Mouse (Mus musculus): ENCODE data around the gene Olfr325. TPM values are rescaled to one million over a fixed set of nuclear protein-coding genes. Genes with fewer than 3 reads are reported as not detected.
"Not testable (repeated sequence)": the region's sequence is repeated elsewhere in the genome, so short reads cannot be mapped to it uniquely, and the experiment has no call there.

The Olfr325 gene
- not detected for total RNA-seq (2021)
- long read RNA-seq, experiment 1, result 0 reads
- long read RNA-seq, experiment 2, result 0 reads

DNA sequence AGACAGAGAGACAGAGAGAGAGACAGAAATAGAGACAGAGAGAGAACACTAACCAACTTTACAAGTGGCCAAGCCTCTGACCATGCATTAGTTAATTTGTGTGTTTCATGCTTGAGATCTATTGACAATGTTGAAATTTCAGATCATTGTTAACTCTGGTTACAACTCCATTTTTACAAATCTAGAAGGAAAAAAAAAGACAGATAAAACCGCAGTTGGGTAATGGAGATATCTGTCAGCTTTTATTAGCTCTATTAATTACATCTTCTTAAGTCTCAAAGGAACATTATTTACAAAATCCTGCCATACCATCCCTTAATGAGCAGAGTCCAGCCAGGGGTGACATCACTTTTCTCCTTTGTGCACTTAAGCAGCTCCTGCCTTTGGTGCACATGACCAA lies at the start of gene Olfr325:
TSS of gene Olfr325 (plus strand) at position 301 of the 400 bp plus-strand sequence.
- DNase-seq, result no peak
- intact Hi-C loops (cut with DNase I), result no loop called here

DNA sequence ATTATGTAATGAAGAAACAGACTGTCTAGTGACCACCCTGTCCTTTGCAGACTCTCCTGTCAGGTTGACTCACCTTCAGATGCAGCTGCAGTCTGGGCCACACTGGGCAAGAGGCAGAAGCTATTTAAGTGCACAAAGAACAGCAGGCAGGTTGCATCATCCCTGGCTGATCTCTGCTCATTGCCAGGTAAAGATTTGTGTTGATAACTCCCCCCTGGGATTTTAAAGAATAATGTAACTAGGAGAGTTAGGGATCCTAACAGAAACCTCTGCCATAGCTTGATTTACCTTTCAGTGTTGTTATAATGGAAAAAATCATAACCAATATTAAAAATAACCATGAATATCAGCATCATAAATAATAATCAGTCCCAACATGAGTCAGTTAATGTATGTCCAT lies 42.8 kb upstream of the Olfr325 start, which contains the start of gene Olfr330:
TSS of gene Olfr330 (minus strand) at position 101 of the 400 bp plus-strand sequence.
- intact Hi-C loops (cut with DNase I); DNase-seq: not testable (repeated sequence)

GRCm38 (mm10) chr11:58546322-58546721 lies 31.2 kb upstream of the Olfr325 start, which contains the start of gene Olfr329-ps:
Gene Olfr329-ps (minus strand): TSS chr11:58546422.
- DNase-seq, result no peak
- intact Hi-C loops (cut with DNase I), result no loop called here

GRCm38 (mm10) chr11:58555536-58555935 lies 22.0 kb upstream of the Olfr325 start, which contains the start of gene Olfr328:
Gene Olfr328 (minus strand): TSS chr11:58555636.
- peak in 1 of 2 experiments; percentile 5 for DNase-seq
- intact Hi-C loops (cut with DNase I), result no loop called here

DNA sequence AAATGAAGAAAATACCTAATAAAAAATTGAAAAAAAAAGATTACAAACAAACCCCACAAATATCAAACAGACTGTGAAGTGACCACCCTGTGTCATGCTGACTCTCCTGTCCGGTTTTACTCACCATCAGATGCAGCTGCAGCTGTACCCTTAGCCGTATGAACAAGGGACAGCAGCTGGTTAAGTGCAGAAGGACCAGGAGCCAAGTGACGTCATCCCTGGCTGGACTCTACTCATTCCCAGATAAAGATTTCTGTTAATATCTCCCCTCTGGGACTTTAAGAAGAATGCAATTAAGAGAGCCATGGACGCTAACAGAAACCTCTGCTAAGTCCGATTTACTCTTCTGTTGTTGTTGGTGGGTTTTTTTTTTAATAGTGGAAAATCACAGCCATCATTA lies 7.1 kb upstream of the Olfr325 start, which contains the start of gene Olfr224:
TSS of gene Olfr224 (minus strand) at position 149 of the 400 bp plus-strand sequence.
- peak in 1 of 2 experiments; percentile 11 for DNase-seq

GRCm38 (mm10) chr11:58578636-58579035 lies 1.1 kb downstream of the Olfr325 start:
- intact Hi-C loops (cut with DNase I), result no loop called here
- DNase-seq, result no peak

More for the DNA sequence above, 7.1 kb upstream of the Olfr325 start, which contains the start of gene Olfr224:
- intact Hi-C loops (cut with DNase I), result no loop called here

- intact Hi-C loops (cut with DNase I), result loop anchor here (2.0 kb wide), 1 partner anchor 185 kb away; no protein-coding TSS in a partner anchor
- peak; percentile 8 to 28 for DNase-seq
Observed at GRCm38 (mm10) chr11:58587898-58588348, 10.4 kb downstream of the Olfr325 start.

GRCm38 (mm10) chr11:58588620-58589250 lies 11.2 kb downstream of the Olfr325 start:
- DNase-seq, result no peak
- intact Hi-C loops (cut with DNase I), result no loop called here

- no peak for DNase-seq
- intact Hi-C loops (cut with DNase I), result no loop called here
Observed at GRCm38 (mm10) chr11:58594814-58595213, 17.3 kb downstream of the Olfr325 start, which contains the start of gene Olfr324. Gene Olfr324 (plus strand): TSS chr11:58595114.

DNA sequence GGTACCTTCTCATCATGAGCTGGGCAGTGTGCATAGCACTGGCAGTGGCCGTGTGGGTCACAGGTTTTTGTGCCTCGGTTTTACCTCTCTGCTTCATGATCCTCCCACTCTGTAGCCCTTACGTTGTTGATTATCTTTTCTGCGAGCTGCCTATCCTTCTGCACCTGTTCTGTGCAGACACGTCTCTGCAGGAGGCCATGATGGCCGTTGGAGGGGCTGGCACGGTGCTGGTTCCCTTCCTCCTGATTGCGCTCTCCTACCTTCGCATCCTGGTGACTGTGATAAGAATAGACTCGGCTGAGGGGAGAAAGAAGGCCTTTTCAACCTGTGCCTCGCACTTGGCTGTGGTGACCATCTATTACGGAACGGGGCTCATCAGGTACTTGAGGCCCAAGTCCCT lies 20.3 kb downstream of the Olfr325 start:
- intact Hi-C loops (cut with DNase I), result no loop called here
- DNase-seq, result no peak

DNA sequence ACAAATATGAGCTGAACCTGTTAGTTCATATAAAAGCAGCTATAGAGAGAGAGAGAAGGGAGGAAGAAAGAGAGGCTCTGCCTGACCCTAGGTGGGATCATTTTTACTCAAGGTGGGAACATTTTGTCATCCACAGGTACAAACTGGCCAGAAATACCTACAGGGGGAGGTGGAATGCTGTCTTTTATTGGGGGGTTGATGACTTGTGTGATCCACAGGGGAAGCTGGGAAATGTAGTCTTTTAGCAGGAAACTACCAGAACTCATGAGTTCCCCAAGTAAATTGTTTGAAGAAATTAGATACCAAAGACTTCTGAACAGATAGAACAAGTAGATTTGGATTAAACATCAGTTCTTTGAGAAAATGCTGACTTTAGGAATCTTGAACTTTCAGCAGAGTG lies 24.5 kb downstream of the Olfr325 start:
- intact Hi-C loops (cut with DNase I), result no loop called here
- no peak for DNase-seq

- no peak for DNase-seq
- intact Hi-C loops (cut with DNase I), result no loop called here
Observed at GRCm38 (mm10) chr11:58602800-58603560, 25.4 kb downstream of the Olfr325 start.

DNA sequence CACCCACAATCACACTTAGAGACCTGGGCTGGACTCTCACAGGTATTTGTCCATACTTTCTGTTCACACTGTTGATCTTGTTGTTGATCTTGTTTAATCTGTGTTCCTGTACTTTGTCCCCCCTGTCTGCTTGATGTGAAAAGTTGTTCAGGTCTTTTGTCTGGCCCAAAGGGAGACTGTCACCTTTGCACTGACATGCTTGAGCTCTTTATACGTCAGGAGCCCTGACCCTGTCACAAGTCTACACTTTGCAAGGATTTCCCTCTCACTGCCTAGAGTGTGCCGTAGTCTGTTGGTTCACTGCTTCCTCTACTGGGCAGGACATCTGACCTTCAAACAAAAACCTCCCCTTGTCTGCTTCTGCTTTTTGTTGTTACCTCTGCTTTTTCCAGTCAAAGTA lies 27.2 kb downstream of the Olfr325 start:
- DNase-seq, result no peak
- intact Hi-C loops (cut with DNase I), result no loop called here

- intact Hi-C loops (cut with DNase I), result no loop called here
- no peak for DNase-seq
Observed at GRCm38 (mm10) chr11:58605228-58605627, 27.7 kb downstream of the Olfr325 start.

GRCm38 (mm10) chr11:58606177-58606919 lies 28.8 kb downstream of the Olfr325 start:
- intact Hi-C loops (cut with DNase I), result no loop called here

DNA sequence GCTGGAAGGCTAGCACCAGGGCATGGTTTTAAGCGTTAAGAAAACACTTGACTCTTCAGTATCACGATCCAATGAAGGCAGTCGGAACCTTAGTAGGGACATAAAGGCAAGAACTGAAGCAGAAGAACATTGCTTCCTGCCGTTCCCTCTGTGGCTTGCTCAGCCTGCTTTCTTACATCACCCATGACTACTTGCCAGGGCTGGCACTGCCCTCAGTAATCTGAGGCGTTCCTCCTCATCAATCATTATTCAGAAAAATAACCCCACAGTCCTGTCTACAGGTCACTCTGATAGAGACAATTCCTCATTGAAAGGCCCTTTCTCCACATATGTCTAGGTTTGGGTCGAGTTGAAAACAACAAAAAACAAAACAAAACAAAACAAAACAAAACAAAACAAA lies 29.5 kb downstream of the Olfr325 start:
- intact Hi-C loops (cut with DNase I), result no loop called here
- DNase-seq, result no peak

More at GRCm38 (mm10) chr11:58606177-58606919, 28.8 kb downstream of the Olfr325 start:
- no peak for DNase-seq

DNA sequence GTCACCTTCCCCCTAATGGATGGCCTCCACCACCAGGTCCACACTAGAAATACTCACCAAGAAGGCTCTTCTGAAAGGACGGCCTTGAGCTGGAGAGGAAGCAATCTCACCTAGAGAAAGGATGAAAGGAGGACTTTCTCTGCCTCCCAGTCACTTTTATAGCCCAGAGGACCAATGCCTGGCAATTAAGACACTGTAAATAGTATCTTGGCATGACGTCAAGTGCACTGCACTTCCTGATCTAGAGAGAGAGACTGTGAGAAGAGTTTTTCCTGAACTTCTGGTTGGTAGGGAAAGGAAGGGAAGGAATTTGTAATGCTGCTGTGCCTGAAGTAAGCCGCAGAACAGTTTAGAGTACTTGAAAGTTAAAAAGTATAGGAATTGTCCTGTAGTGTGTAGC lies 35.8 kb downstream of the Olfr325 start:
- no peak for DNase-seq
- intact Hi-C loops (cut with DNase I), result no loop called here

- DNase-seq, result no peak
- intact Hi-C loops (cut with DNase I), result no loop called here
Observed at GRCm38 (mm10) chr11:58614526-58614925, 37.0 kb downstream of the Olfr325 start.

DNA sequence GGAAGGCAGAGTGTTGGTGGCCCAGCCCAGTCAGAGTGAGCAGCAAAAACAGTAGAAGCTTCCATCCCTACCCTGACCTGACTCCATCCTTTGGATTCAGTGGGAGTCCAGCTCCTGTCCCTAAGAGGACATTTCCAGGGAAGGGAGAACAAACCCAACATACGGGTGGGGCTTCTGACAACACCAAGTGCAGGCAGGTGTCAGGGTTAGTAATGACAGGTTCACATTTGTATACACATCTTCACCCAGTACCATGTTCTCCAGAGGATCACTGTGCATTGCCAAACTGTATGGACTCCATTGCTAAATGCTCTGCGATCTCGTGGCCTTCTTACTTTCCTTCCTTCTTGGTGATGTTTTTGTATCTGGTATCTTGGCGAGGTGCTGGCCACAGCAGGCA lies 38.4 kb downstream of the Olfr325 start, which contains the start of gene 2210407C18Rik:
TSS of gene 2210407C18Rik (minus strand) at position 101 of the 400 bp plus-strand sequence.
- intact Hi-C loops (cut with DNase I), result no loop called here
- no peak for DNase-seq

DNA sequence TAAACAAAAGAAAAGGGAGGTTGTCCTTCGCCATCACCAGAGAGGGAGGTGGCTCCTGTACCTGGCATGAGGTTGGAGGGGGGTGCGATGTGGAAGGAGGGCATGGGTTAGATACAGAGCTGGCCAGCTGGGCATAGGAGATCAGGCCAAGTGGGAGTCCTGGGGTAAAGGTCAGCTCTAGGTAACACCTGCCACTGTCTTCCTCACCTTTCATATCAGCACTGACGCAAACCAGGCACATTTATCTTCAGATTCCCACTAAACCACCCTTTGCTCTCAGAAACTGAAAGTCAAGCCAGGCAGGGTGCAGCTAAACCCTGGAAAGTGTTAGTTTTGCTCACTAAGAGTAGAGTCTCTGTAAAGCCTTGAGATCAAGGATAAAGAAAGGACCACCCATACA lies 40.8 kb downstream of the Olfr325 start:
- DNase-seq, result no peak
- intact Hi-C loops (cut with DNase I), result no loop called here

Data from gastrocnemius, postnatal 36 days (tissue).